Mouse (Mus musculus): Measurements from ENCODE around the gene Rfpl4.

DNA sequence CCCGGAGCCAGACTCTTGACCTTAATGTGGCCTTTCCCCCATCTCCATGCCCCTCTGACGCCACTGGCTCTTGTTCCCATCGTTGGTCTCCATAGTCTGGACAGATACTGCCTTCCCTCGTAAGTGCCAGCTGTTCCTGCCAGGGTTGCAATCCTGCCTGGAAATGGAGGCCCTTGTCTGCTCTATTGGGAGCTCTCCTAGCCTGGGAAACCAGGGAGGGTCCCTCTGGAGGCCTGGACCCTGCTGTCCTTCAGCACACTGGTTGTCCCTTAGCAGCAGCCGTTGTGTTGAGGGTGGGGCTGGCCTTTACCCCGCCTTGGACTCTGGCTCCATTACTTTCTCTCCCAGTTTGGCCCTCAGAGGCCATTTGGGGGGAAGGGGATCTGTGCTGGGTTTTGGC, 24.4 kb downstream of the Rfpl4 start:
- TF ChIP-seq CTCF (IDR thresholded peaks at IDR 0.05; ENCODE audit: extremely low read depth, insufficient read depth, low read length) (no peak), POLR2A (IDR thresholded peaks at IDR 0.05; ENCODE audit: extremely low read depth, insufficient read depth, low read length) (no peak)

Measured in cortical plate, adult 2 months (tissue).